Mouse (Mus musculus) limb, embryonic 15.5 days (tissue): ENCODE measurements around the gene Fam53b. TPM values are rescaled to one million over a fixed set of nuclear protein-coding genes. Genes with fewer than 3 reads are reported as not detected.

ENCODE experiments used
- ATAC-seq: fragments of 200-750 bp; cut with Nextera tagmentation; 2 replicates; pipeline ENCODE4 v1.8.0; 2017; ENCODE audit warnings: low read depth, moderate TSS enrichment; ENCODE audit not compliant: insufficient number of reproducible peaks, low FRiP score, low TSS enrichment
- H3K27ac ChIP-seq: fragments of 300-500 bp; sonication (generic); 2 replicates; pipeline ENCODE4 v1.5.1; 2015; ENCODE audit warnings: moderate library complexity, mild to moderate bottlenecking, inconsistent platforms
- H3K27me3 ChIP-seq: fragments of 300-500 bp; sonication (generic); 2 replicates; pipeline ENCODE4 v1.6.1; 2015; ENCODE audit warnings: inconsistent platforms
- H3K36me3 ChIP-seq: fragments of 300-500 bp; sonication (generic); 2 replicates; pipeline ENCODE4 v1.6.1; 2015; ENCODE audit warnings: inconsistent platforms
- H3K4me1 ChIP-seq: fragments of 300-500 bp; sonication (generic); 2 replicates; pipeline ENCODE4 v1.6.1; 2015; ENCODE audit warnings: inconsistent platforms
- H3K4me2 ChIP-seq: fragments of 300-500 bp; sonication (generic); 2 replicates; pipeline ENCODE4 v1.6.1; 2015; ENCODE audit warnings: mild to moderate bottlenecking, inconsistent platforms
- H3K4me3 ChIP-seq: fragments of 300-500 bp; sonication (generic); 2 replicates; pipeline ENCODE4 v1.5.1; 2015; ENCODE audit warnings: mild to moderate bottlenecking, inconsistent platforms
- H3K9ac ChIP-seq: fragments of 300-500 bp; sonication (generic); 2 replicates; pipeline ENCODE4 v1.6.1; 2015; ENCODE audit warnings: inconsistent platforms
- H3K9me3 ChIP-seq: fragments of 300-500 bp; sonication (generic); 2 replicates; pipeline ENCODE4 v1.6.1; 2016; ENCODE audit warnings: inconsistent platforms
- WGBS: fragments of 180-500 bp; shearing (Covaris S2); methylation state at CpG from one replicate; pipeline ENCODE4 v1.1.7; 2015; 5-methylcytosine and 5-hydroxymethylcytosine counted together
- polyA plus RNA-seq: library from polyadenylated mRNA; unstranded; fragments of >200 nt; fragmentation: Nextera tagmentation; extraction: Ambion mirVana; gene quantifications from 2 replicates; pipeline ENCODE4 v1.2.1, GENCODE M21; 2015

Gene Fam53b
- polyA plus RNA-seq, 1 experiment from 2014 or later: 18.5 TPM

DNA sequence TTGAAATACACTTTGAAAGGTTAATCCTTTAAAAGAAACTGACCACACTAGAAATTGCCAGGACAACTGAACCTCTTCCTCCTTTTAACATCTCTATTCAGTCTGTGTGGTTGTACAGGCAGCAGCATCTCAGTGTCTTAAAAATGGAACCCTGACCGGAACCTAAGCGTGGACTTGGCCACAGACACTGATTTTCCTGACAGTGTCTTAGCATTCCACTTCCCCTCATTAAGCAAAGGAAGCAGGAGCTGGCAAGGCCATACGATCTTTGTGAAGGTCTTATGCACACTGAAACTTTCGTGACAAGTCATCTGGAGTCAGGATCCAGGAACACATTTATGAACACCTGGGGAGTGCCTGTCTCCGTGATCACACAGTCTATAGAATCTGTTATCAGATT is 29.6 kb downstream of the Fam53b start:
- Histone ChIP-seq H3K9ac (no peak overlapping the region), H3K4me2 (no peak overlapping the region), H3K4me1 (peaks cover 65% of the 10 kb centered on the region), H3K4me3 (no peak overlapping the region), H3K27me3 (no peaks in the 10 kb centered on the region), H3K36me3 (peaks cover 3% of the 10 kb centered on the region; the same call in 1 of the 2 replicates), H3K9me3 (no peaks in the 10 kb centered on the region), H3K27ac (no peak overlapping the region)
- 66% methylated on average over 5 of the region's 5 CpGs for WGBS
- ATAC-seq: no peak

DNA sequence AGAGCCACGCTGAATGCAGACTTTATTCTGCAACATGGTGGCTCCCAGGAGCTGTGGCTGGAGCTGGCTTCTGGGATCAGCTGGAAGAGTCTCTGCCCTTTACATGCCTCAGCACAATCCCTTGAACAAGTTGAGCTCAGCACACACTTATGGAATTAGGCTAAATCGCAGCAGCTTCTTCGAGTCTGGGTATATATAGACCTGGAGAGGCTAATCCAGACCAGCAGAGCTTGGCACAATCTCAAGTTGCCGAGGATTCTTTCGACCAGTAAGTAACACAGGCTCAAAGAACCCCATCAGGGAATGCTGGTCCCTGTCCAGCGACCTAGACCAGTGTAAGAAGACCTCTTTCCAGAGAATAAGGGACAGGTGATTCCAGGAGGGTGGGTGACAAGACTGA is 31.8 kb downstream of the Fam53b start:
- WGBS: 28% methylated on average over 6 of the region's 6 CpGs
- H3K9ac ChIP-seq: no peak overlapping the region
- H3K27ac ChIP-seq: peak overlapping the region; percentile 80
- H3K4me3 ChIP-seq: no peak overlapping the region
- H3K27me3 ChIP-seq: no peaks in the 10 kb centered on the region
- 0 out of 2 replicates have a peak overlapping the region, but pooled peaks have one; percentile 14 for H3K4me2 ChIP-seq
- H3K4me1 ChIP-seq: peaks cover 62% of the 10 kb centered on the region
- peaks cover 10% of the 10 kb centered on the region for H3K36me3 ChIP-seq
- H3K9me3 ChIP-seq: no peaks in the 10 kb centered on the region
- ATAC-seq: no peak

DNA sequence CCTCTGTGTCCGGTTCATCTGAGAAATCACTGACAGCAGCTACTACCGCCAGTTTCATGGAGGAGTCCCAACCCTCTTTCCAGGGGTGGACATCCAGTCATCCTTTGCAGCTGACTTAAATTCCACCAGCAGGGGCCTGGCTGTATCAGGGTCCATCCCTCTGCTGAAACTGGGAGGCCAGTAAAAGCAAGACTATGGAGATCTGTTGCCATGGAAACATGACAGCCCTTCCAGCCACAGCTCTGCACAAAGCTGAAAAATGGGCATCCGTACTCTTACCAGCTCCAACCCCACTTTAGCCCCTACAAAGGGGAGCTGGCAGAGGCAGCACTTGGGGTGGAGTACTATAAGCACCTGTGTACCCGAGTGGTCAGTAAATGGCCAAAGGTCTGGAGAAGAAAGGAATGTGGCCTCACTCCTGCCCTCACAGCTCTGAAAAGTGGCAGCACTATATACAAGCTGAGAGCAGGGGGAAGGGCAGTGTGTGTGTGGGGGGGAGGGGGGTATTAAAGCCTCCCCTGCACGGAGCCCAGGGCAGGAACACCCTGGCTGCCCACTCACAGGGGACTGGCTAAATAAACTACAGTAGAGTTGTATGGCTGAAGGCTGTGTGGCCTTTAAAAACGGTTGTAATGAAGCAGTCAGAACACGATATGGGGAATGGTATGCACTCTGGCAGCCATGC is 32.4 kb downstream of the Fam53b start:
- H3K4me2 ChIP-seq: peak overlapping the region; percentile 14; the same call in 1 of the 2 replicates
- H3K9ac ChIP-seq: no peak overlapping the region
- WGBS: 30% methylated on average over 7 of the region's 7 CpGs
- H3K4me3 ChIP-seq: no peak overlapping the region
- peaks cover 62% of the 10 kb centered on the region for H3K4me1 ChIP-seq
- H3K27me3 ChIP-seq: no peaks in the 10 kb centered on the region
- H3K36me3 ChIP-seq: peaks cover 12% of the 10 kb centered on the region; the same call in 1 of the 2 replicates
- peak; percentile 31 for ATAC-seq
- H3K27ac ChIP-seq: peak overlapping the region; percentile 80
- H3K9me3 ChIP-seq: no peaks in the 10 kb centered on the region

GRCm38 (mm10) chr7:132780611-132781010 is 33.1 kb downstream of the Fam53b start:
- Histone ChIP-seq H3K4me2 (no peak overlapping the region), H3K27me3 (no peaks in the 10 kb centered on the region), H3K9ac (no peak overlapping the region), H3K27ac (peak overlapping the region; percentile 80), H3K4me3 (no peak overlapping the region), H3K9me3 (no peaks in the 10 kb centered on the region), H3K4me1 (peaks cover 59% of the 10 kb centered on the region), H3K36me3 (peaks cover 15% of the 10 kb centered on the region; the same call in 1 of the 2 replicates)
- peak; percentile 72 for ATAC-seq
- WGBS: 29% methylated on average over 4 of the region's 4 CpGs

- WGBS: 88% methylated on average over 13 of the region's 13 CpGs
- H3K9me3 ChIP-seq: no peaks in the 10 kb centered on the region
- no peak overlapping the region for H3K27ac ChIP-seq
- H3K4me1 ChIP-seq: peaks cover 60% of the 10 kb centered on the region
- no peak for ATAC-seq
- H3K4me2 ChIP-seq: no peak overlapping the region
- no peak overlapping the region for H3K9ac ChIP-seq
- H3K27me3 ChIP-seq: no peaks in the 10 kb centered on the region
- peaks cover 15% of the 10 kb centered on the region; the same call in 1 of the 2 replicates for H3K36me3 ChIP-seq
- H3K4me3 ChIP-seq: no peak overlapping the region
Observed at GRCm38 (mm10) chr7:132778630-132779029, 35.1 kb downstream of the Fam53b start.

GRCm38 (mm10) chr7:132777728-132778453 is 35.8 kb downstream of the Fam53b start:
- 71% methylated on average over 1 of the region's 1 CpGs for WGBS
- H3K4me2 ChIP-seq: no peak overlapping the region
- no peak overlapping the region for H3K9ac ChIP-seq
- no peaks in the 10 kb centered on the region for H3K27me3 ChIP-seq
- H3K4me3 ChIP-seq: no peak overlapping the region
- ATAC-seq: no peak
- H3K4me1 ChIP-seq: peaks cover 55% of the 10 kb centered on the region
- H3K36me3 ChIP-seq: peaks cover 19% of the 10 kb centered on the region; the same call in 1 of the 2 replicates
- no peaks in the 10 kb centered on the region for H3K9me3 ChIP-seq
- no peak overlapping the region for H3K27ac ChIP-seq

DNA sequence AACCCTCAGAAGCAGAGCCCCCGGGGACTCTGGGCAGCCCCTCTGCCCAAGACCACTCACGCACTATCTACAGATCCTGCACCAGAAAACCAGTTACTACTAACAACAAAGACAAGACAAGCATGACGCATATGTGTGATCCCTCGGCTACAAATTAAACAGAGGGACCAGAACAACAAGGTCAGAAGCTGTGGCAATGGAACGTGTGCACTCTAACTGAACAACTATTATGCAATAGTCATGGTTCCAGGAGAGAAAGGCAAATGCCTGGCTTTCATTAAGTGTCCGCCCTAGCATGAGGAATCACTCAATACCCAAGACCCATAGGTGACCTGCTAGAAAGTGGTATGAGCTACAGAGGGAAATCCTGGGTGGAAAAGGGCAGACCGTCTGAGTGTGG is 36.6 kb downstream of the Fam53b start:
- no peak for ATAC-seq
- H3K4me2 ChIP-seq: no peak overlapping the region
- 86% methylated on average over 7 of the region's 7 CpGs for WGBS
- peaks cover 26% of the 10 kb centered on the region; the same call in 1 of the 2 replicates for H3K36me3 ChIP-seq
- H3K4me3 ChIP-seq: no peak overlapping the region
- H3K27me3 ChIP-seq: no peaks in the 10 kb centered on the region
- peaks cover 49% of the 10 kb centered on the region for H3K4me1 ChIP-seq
- no peak overlapping the region for H3K27ac ChIP-seq
- no peak overlapping the region for H3K9ac ChIP-seq
- H3K9me3 ChIP-seq: no peaks in the 10 kb centered on the region

GRCm38 (mm10) chr7:132776338-132777111 is 37.2 kb downstream of the Fam53b start:
- WGBS: 82% methylated on average over 7 of the region's 7 CpGs
- no peak overlapping the region for H3K4me3 ChIP-seq
- H3K9ac ChIP-seq: no peak overlapping the region
- peak overlapping the region; percentile 8; the same call in 1 of the 2 replicates for H3K27ac ChIP-seq
- no peaks in the 10 kb centered on the region for H3K27me3 ChIP-seq
- H3K9me3 ChIP-seq: no peaks in the 10 kb centered on the region
- H3K4me2 ChIP-seq: no peak overlapping the region
- no peak for ATAC-seq
- H3K36me3 ChIP-seq: peaks cover 32% of the 10 kb centered on the region; the same call in 1 of the 2 replicates
- peaks cover 43% of the 10 kb centered on the region for H3K4me1 ChIP-seq

DNA sequence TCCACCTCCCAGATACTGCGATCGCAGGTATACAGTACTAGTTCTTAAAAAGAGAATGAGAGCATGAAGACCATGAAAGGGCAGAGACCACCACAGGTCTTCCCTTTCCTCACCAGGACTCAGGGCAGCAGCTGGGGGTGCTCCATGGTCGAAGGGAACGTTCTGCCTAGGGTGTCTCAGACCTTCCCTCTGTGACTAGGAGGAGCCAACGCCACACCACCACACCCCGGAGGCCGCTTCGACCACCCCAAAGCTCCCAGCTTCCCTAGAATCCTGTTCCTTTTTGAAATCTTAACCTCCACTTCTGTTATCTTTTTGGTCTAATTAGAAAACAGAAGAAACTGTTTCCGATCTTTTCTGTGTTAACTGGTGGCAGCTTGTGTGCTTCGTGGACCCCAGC is 37.8 kb downstream of the Fam53b start:
- no peak overlapping the region for H3K27ac ChIP-seq
- H3K4me3 ChIP-seq: no peak overlapping the region
- no peak overlapping the region for H3K4me2 ChIP-seq
- H3K27me3 ChIP-seq: no peaks in the 10 kb centered on the region
- H3K9ac ChIP-seq: no peak overlapping the region
- 91% methylated on average over 10 of the region's 10 CpGs for WGBS
- no peak for ATAC-seq
- H3K9me3 ChIP-seq: no peaks in the 10 kb centered on the region
- H3K36me3 ChIP-seq: peaks cover 36% of the 10 kb centered on the region; the same call in 1 of the 2 replicates
- H3K4me1 ChIP-seq: peaks cover 37% of the 10 kb centered on the region

GRCm38 (mm10) chr7:132775333-132775732 is 38.4 kb downstream of the Fam53b start:
- H3K9me3 ChIP-seq: no peaks in the 10 kb centered on the region
- H3K27me3 ChIP-seq: no peaks in the 10 kb centered on the region
- no peak overlapping the region for H3K4me3 ChIP-seq
- H3K36me3 ChIP-seq: peaks cover 41% of the 10 kb centered on the region; the same call in 1 of the 2 replicates
- WGBS: 83% methylated on average over 5 of the region's 5 CpGs
- peaks cover 31% of the 10 kb centered on the region for H3K4me1 ChIP-seq
- no peak for ATAC-seq
- H3K4me2 ChIP-seq: no peak overlapping the region
- H3K9ac ChIP-seq: no peak overlapping the region
- H3K27ac ChIP-seq: no peak overlapping the region

- Histone ChIP-seq H3K9ac (no peak overlapping the region), H3K27ac (no peak overlapping the region), H3K4me1 (peaks cover 31% of the 10 kb centered on the region), H3K36me3 (peaks cover 46% of the 10 kb centered on the region; the same call in 1 of the 2 replicates), H3K27me3 (no peaks in the 10 kb centered on the region), H3K9me3 (no peaks in the 10 kb centered on the region), H3K4me2 (no peak overlapping the region), H3K4me3 (no peak overlapping the region)
- 82% methylated on average over 7 of the region's 7 CpGs for WGBS
- no peak for ATAC-seq
Observed at GRCm38 (mm10) chr7:132773011-132773705, 40.5 kb downstream of the Fam53b start.
